Mouse (Mus musculus) heart, postnatal 4 days (tissue): ENCODE measurements at regions not wholly inside any gene's neighbourhood (a gene's known extent, or its start where the extent isn't known, plus 50 kb on each side); places are given as distances from the start of the nearest gene placed in this dataset.
"Not testable (repeated sequence)": the region's sequence is repeated elsewhere in the genome, so short reads cannot be mapped to it uniquely, and the experiment has no call there.

Experiments used
- DNase-seq: peaks from one replicate; pipeline ENCODE4 v3.0.0; 2021

- no peak for DNase-seq
Measured at GRCm38 (mm10) chr12:65424506-65424905, 199.2 kb downstream of the Wdr20rt start.

DNA sequence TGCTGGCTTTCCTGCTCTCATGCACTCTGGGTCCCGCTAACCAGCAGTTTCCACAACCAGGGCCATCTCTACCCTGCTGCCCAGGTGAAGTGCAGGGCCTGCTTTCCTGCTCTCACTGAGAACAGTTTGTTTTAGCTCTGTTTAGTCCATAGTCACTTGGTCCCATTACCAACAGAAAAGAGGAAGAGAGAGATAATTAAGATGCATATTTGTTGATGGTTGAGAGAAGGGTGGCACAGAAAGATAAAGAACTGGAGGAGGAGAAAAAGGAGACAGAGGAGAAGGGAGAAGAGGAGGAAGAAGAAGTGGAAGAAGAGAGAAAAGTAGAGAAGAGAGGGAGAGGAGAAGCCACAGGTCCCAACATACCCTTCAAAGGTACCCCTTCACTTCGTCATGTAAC lies 200.1 kb downstream of the Wdr20rt start:
- DNase-seq, result no peak

DNA sequence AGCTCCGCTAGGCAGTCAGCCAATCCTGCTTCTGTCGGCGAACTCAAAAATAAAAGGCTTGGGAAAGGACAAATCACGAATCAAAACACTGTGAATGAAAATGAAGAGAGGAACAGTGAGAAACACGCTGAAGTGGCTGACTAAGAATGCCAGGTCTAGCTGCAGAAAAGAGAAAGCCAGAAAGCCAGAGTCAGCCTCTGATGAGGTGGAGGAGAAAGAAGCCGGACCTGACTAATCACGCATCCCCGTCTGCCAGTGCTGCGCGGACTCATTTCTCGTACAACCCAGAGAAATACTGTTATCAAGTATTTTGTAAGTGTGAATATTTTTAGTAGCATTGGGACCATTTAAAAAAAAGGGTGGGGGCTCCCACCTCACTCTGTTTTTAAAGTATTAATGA lies 201.6 kb downstream of the Wdr20rt start:
- no peak for DNase-seq

DNA sequence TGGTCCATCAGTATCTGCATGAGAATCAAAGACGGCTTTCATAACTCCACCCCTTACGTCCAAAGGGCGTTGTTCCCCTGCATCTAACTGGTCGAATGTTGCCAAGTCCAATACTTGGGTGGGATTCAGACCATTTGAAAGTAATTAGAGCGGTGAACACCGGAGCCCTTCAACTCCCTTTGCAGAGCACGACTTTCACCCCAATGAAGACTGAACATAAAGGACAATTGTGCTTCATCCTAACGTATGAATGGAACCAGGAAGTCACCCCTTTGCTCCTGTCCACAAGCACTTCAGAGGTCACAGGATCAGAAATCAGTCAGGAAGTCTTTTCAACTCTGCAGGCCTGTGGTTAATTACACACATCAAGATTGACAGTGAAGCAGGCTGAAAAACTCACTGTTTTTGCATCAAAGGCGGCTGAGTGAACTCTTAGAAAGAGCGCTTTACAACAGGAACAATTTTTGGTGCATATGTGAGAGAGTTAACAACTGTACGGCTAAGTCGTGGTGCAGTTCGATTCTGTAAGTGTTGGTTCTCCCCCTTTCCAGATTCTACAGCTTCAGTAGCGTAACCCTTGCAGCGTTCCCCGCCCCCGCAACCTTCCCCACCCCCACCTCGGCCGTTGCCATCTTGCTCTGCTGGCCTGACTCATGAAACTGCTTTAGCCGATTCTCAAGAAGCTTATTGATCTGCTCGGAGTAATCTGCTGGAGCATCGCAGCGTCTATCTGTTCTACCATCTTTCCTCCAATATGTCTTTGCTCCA lies 203.1 kb downstream of the Wdr20rt start:
- no peak for DNase-seq

- DNase-seq, result no peak
Measured at GRCm38 (mm10) chr12:65450845-65451244, 225.5 kb downstream of the Wdr20rt start.

DNA sequence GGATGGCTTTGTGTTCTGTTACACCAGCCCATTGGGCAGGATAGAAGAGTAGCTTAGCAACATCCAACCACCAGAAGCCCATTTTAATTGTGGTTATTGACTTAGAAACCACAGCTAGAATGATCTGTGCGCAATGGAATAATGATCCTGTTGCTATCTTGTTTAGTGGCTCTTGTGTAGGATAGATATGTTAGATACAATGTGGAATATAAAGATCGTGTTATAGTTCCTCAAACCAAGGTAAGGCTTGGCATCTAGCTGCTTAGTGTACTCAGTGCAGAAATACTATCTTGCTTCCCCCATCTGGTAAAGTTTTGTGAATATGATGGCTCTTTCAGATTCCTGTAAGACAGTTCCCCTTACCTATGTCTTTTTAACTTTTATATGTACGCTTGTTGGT lies 230.4 kb downstream of the Wdr20rt start:
- DNase-seq, result no peak

DNA sequence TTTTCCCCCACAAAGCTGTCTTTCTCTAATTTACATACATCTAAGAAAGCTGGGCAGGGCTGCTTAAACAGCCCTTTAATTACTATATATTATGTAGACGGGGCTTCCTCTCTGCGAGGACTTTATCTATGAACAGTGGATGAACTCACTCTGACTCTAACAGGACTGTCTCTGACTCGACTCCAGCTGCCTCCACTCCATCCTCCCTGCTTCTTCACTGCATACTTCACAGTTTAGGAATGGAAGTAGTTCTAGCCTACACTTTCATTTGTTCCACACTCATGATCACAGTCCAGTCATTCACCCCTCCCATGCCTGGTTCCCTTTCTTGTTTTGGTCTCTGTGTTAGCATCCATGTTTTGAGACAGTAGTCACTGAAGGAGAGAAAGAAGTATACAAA lies 231.6 kb downstream of the Wdr20rt start:
- no peak for DNase-seq

DNA sequence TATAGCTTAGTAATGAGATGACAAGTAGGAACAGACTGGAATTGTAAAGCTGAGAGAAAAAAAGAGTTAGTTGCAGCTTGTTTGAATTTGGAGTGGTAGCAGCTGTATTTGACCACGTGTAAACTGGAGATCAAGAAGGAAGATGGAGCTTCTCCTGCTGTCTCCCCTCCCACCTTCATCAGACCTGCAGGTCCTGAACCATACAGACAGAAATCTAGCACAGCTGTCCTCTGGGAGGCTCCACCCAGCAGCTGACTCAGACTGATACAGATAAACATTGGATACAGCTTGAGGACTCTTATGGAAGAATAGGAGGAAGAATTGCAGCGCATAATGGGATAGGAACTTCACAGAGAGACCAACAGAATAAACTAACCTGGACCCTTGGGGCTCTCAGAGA lies 238.9 kb downstream of the Wdr20rt start:
- DNase-seq, result no peak

DNA sequence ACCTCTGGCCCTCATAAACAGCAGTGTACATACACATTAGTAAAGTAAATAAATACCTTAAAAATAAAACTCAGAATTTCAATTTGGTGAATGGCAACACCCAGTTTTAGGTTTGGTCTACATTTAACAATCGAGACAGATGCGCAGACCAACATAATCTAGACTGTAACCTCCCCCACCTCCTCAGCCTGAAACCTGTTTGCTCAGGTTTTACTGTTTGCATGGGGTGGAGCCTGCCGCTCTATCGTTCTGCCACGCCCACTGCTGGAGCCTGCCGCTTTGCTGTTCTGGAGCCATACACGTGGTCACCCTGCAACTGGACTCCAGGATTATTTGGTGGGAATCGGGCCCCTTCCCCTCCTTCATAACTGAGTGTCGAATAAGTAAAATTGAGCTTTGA lies 253.4 kb downstream of the Wdr20rt start:
- not testable (repeated sequence) for DNase-seq

DNA sequence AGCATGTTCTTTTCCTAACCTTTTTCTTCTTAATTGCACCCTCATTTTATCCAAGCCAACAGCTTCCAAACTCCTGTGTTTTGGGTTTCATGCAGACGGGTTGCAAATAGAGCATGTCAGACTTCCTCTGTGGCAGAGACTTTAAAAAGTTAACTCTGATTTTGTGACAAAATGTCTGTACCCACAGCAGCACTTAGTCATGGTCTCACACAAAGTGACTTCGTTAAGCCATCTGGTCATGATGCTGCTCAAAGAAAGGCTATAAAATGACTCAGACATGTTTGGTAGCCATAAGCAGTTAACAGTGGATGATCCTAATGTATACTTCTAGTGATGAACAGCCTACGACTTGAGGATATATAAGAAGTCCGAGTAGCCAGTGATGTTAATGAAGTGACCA lies 255.5 kb downstream of the Wdr20rt start:
- DNase-seq, result no peak

DNA sequence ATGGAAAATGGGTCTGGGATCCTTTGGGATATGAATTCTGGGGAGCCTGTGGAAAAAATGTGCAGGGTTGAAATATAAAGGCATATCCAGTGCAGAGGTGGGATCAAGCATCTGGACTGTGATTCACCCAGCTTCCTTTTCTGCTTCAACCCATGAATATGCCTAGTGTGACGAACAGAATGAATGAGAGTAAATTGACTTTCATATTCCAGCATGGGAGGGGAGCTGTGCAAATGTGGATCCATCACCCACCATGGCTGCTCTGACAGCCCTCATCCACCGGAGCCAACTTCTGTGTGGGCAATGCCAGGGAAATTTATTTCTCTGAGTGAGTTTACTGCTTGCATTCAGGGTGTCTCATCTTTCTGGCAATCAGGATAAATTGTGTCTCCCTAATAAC lies 265.8 kb downstream of the Wdr20rt start:
- DNase-seq, result no peak

DNA sequence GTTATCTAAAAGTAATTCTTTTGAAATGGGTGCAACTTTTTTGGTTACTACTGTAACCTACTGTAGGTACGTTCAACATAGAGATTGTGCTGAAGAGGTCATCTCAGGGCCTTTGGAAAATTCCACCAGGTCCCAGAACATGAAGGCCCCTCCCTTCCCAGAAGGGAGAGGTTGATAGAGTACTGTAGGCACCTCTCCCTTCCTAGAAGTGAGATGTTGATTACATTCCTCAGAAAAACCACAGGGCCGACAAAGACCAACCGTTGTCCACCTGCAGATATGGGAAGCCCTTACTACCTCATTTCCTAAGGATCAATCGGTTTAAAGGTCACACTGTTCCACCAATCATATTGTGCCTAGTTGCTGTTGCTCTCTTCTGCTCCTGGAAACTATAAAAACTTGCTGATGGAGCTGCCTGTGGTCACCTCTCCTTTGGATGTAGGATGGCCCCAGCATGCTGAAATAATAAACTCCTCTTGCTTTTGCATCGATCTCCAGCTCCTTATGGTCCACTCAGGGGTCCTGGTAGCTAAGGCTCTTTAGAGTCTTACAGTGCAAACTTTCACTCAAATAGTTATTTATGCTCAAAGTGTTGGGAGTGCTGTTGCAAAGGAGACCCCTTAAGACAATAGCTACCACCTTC lies 269.2 kb downstream of the Wdr20rt start:
- DNase-seq, result no peak

DNA sequence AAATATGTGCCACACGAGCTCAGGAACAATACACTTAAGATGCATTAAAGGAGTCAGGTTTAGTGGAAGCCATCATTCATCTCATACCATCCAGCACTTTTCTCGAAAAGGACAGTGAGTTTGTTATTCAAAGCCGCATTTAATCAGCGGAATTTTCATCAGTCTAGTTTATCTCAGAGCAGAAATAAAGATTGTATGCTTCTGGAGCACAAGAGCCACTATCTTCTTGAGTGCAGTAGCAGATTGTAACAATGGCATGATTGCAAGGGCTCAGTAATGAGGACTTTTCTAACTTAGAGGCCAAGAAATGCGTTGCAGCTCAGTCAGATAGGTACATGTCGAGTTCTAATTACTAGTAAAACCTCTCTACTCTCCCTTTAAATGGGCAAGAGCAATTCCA lies 271.3 kb downstream of the Wdr20rt start:
- no peak for DNase-seq

DNA sequence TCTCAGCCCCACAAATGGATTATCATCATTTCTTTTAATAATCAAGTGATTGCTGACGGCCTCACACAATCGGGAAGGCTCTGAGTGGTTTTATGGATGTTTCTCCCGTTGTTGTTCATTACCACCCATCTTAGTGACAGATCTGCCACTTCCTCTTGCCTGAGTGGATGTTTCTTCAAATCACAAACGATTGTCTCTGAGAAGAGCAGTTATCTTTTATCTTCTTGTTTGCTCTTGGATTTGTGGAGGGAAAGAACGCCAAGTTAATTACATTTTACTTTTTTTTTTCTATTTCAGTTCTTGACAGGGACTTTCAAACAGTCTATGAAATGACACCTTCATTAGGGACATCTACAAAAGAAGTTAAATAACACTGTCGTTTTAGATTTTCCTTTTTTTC lies 272.3 kb downstream of the Wdr20rt start:
- no peak for DNase-seq

DNA sequence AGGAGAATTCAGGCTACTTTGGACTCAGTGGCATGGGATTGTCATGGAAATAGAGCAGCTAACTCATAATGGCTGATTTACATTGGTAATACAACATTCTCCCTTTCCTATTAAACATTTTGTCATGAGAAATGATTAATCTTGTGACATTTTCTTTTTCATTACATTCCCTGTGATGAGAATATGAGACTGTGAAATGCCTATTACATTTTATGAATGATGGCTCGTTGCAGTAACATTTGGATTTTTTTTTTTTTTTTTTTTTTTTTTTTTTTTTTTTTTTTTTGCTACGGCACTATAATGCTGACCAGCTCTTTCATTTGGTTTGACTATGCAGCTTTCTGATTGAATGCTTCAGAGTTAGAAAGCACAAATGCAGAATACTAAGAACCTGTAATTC lies 276.1 kb downstream of the Wdr20rt start:
- DNase-seq, result no peak

DNA sequence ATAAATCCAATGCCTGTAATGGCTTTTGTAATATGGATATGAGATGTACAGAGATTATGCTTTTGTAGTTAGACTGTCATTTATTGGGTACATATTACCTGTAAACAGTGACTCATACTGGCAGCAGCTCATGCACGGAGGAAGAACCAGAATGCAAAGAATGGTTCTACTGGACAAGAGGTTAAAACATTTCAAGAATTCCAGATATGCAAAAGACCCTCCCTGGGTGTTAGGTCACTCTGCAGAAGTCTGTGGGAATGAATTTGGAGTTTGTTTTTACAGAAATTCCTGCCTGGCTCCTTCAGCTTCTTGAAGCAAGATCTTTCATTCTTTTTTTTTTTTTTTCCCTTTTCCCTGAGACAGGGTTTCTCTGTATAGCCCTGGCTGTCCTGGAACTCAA lies 276.7 kb downstream of the Wdr20rt start:
- DNase-seq, result no peak

GRCm38 (mm10) chr12:65513070-65513469 lies 287.8 kb downstream of the Wdr20rt start:
- DNase-seq, result no peak

GRCm38 (mm10) chr12:65534142-65534690 lies 308.9 kb downstream of the Wdr20rt start:
- DNase-seq, result no peak

GRCm38 (mm10) chr12:65548301-65548700 lies 323.0 kb downstream of the Wdr20rt start:
- DNase-seq, result no peak

DNA sequence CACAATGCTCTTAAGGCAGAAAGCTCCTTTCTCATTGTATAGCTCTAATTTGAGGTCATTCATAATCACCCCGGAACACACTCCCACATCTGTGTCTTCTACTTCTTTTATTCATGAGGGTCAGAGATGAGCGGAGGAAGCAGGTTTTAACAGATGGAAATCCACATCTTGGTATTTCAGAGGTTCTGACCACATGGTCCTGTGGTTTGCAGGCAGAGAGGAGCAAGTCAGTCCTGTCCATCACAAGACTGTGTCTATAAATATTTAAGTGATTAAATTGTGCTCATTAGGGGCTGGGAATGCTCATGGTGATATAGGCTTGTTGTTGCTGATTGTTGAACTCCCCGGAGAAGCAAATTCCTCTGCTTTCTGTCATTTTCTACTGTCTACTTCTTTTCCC lies 326.9 kb downstream of the Wdr20rt start:
- no peak for DNase-seq

GRCm38 (mm10) chr12:65559036-65559435 lies 333.7 kb downstream of the Wdr20rt start:
- DNase-seq, result no peak

DNA sequence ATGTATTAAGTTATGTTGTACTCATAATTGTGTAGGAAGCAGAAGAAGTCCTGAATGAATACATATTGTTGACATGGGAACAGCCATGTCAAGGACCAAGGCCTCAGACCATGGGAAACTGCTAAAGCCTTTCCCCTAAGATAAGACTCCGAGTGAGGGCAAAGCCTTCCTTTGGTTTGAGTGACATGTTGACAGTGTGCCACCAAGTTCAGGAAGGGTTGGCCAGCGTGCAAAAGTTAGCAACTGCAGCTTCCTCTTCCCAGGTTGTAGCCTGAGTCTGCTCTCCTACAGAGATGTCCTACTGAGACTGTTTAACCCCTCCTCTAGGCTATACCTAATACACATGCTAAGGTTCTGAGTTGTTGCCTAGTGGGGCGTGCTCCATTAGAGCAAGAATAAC lies 334.5 kb downstream of the Wdr20rt start:
- peak; percentile 8 for DNase-seq

DNA sequence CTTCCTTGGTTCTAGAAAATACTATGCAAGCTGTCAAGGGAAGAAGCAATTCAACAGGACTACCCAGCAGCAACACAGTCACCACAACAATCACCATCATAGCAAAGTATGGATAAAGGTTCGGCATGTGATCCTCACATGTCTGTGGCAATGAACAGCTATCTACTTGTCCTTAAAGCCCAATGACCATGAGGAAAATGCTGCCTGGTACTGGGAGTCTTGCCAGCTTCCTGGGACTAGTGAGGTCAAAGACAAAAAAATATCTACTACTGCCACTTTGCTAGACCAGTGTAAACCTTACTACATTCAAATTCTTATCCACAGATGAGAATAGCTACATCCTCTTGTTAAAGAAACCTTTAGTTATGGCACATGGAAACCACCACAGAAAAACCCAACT lies 346.3 kb downstream of the Wdr20rt start:
- DNase-seq, result no peak

DNA sequence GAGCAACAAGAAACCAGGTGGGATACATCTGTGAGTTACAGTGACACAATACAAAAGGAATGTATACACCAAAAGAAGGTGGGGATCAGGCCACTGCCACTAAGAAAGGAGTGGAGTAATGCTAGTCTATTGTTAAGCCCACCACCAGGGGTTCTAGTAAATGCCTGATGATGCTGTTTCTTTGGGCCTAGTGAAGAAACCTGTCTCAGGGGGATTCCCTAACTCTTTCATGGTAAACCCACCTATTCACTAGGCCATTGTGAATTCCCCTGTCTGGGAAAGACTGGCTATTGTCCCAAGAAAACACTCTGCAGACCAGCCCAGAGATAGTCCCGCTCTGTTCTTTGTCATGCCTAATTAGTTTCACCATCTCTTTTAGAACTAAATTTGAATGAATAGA lies 368.2 kb downstream of the Wdr20rt start:
- DNase-seq, result no peak
